Mouse (Mus musculus) urinary bladder, adult 2 months (tissue): Measurements from ENCODE around the gene Paqr3. TPM values are rescaled to one million over a fixed set of nuclear protein-coding genes. Genes with fewer than 3 reads are reported as not detected.

Experiments
- DNase-seq: peaks from one replicate; pipeline ENCODE4 v3.0.0; 2022; ENCODE audit warnings: low spot score
- polyA plus RNA-seq: library from polyadenylated mRNA; depleted of rRNA; stranded (reverse); fragments of >200 nt; gene quantifications from 2 replicates; pipeline ENCODE4 v1.2.3, GENCODE M21; 2012; rRNA removed

Gene Paqr3
- polyA plus RNA-seq, 1 experiment: 14.3 TPM

DNA sequence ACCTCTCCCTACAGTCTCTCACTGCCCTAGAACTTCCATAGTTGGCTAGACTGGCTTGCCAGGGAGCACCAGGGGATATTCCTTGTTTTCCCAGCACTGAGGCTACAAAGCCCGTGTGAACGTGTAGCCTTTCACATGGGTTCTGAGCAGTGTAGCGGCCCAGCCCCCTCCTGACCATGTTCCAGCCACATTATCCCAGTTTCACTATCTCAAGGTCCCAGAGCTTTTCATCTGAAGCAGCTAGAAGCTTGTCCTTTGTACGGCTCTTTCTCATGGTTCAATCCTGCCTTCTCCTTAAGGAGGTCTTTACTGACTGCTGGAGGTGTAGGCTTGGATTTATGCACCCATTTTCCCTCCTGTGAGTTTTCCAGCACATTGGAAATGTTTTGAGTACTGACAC is 26.9 kb downstream of the Paqr3 start:
- no peak for DNase-seq

DNA sequence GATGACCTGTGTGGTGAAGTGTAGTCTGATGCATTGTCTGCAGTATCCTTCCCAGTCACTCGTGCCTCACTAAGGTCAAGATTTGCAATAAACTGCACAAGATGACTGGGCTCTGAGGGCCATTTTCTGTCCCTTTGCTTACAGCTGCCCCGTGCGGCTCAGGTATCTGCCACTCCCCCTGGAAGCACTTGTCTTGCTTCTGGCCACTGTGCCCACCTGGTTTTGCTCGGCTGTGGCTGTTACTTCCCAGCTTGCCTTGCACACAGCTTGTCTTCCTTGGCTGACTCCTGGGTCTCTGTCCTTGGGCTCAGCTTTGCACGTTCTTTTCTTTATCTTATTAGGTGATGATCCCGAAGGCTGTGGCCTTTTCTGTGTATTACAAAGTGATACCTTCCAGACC is 27.7 kb downstream of the Paqr3 start:
- DNase-seq: no peak

DNA sequence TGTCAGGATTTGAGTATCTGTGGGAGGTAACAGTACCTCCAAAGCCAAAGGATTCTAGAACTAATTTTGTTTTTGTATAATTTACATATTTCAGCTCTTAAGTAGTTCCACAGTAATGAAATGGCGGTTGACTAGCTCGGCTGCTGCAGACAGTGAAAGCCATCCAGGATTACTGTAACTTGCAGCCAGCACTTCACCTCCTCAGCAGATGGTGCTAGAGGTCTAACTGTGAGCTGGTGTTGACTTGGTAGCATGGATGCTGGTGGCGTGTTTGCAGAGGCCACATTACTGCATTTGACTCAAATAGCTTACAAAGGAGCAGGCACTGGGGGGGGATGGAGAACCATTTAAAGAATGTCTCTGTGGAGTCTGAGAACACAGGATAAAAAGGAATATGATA is 29.9 kb downstream of the Paqr3 start:
- DNase-seq: no peak

DNA sequence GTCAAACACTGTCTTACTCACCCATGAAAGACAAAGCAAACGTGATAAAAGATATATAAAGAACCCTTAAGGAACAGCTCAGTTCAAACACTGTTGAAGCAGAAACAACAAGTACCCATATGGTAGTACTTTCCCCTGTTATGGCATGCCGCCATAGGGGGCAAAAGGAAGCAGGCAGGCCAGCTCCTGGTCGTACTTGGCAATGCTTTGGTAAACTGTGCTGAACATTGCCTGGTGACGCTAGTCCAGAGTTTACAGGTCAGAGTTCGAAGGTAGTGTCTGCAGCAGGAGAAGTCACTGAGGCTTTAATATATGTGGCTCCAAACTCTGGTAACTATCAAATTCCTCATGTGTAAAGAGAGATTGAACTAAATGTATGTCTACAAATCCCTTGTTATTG is 32.8 kb downstream of the Paqr3 start:
- no peak for DNase-seq

DNA sequence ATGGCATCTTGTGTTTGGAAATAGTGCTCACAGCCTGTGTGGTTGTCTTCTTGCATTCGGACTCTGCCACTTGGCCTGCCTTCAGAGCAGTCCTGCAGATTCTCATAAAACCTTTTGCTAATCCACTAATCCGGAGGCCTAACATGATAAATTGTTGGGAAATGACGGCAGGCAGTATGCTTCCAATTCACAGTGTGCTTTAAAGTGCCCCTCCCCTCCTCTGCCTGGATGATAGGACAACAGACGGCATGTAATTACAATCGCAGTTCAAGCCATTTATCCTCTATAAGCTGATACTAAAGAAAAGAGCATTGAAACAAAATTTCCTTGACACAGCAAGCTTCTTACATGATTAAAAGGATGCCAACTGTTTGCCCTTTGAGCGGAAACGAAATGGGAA is 33.7 kb downstream of the Paqr3 start:
- no peak for DNase-seq

DNA sequence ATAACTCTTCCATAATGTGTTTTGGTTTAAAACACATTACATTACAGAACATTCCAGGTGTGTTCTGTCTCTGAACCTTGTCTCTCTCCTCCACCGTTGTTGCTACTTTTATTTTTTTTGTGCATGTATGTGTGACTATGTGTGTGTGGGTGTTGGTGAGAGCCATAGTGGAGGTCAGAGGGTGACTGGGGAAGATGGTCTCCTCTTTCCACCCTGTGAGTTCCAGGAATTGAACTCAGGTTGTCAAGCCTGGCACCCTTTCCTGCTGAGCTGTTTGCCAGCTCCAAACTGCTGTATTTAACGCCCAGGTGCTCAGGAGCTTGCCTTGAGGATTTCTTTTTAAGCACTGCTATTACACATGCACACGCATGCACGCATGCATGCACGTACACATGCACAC is 35.2 kb downstream of the Paqr3 start:
- DNase-seq: no peak

DNA sequence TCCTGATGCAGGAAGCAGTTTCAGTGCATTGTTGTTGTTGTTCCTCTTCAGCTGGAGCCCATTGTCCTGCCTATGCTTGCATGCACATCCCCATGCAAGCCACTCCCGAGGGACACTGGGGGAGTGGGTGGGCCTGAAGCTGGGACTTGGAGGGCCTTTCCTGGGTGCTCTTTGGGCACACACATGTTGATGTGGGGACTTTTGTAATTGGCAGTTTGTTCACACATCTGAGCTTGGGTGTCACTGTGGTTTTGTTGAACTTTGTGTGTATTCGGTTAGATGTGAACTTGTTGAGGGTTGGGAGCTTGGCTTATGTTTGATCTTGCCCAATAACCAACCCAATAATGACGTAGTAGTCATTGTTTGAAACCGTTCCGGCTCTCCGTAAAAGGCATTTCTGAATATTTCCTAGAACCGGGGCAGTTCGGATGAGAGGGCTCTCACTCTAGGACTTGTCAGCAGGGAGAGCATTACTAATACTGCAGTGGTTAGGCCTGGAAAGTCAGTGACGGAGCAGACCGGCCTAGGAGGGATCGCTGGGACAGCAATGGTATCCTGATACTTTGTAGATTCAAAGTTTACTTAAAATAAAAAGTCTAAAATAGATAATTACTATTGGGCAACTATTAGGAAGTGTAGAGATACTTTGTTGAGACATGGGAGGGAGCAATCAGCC is 35.8 kb downstream of the Paqr3 start:
- no peak for DNase-seq

DNA sequence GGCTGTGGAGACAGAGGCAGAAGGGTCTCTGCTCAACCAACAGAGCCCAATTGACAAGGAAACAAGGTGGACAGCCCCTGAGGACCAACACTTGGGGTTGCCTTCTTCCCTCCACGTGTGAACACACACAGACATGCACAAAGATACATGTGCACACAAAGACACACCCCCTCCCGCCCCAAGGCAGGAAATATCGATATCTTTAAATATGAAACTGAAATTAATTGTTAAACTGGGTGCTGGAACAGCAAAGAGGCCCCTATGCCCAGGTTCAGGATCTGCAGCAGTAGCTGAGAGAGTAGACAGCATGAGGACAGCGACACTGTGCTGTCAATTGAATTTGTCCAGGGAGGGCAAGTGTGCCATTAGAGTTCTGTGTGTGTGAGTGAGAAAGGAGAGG is 45.6 kb downstream of the Paqr3 start:
- DNase-seq: no peak

DNA sequence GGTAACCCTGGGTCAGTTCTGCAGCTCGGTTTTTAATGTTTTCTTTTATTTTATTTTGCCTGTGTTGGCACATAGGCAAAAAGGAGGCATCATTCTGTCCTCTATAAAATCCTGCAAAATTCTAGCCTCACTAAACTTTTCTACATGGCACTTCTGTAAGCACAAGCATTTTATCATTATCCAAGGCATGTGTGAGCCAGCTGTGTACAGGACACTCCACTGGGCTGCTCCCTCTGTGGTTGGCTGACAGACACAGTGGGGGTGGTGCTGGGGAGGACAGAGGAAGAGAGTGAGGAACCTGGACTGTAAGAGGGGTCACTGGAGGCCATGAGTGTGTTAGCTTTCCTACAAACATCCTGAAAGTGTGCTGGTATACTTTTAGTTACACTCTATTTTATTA is 49.4 kb downstream of the Paqr3 start:
- no peak for DNase-seq

DNA sequence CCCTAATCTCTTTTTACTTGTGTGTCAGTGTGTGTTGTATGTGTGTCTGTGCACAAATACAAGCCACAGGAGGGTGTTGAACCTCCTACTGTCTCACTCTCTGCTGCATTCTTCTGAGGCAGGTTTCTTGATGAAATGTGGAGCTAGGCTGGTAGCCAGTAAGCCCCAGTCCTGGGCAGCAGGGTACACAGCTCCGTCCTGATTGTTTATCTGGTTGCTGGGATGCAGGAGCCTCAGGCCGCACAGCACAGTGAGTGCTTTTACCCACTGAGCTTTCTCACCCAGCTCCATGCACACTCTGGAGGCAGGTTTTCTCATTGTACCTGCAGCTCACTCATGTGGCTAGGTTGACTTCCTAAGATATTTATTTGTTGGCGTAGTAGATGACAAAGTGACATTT is 50.5 kb downstream of the Paqr3 start:
- DNase-seq: no peak

DNA sequence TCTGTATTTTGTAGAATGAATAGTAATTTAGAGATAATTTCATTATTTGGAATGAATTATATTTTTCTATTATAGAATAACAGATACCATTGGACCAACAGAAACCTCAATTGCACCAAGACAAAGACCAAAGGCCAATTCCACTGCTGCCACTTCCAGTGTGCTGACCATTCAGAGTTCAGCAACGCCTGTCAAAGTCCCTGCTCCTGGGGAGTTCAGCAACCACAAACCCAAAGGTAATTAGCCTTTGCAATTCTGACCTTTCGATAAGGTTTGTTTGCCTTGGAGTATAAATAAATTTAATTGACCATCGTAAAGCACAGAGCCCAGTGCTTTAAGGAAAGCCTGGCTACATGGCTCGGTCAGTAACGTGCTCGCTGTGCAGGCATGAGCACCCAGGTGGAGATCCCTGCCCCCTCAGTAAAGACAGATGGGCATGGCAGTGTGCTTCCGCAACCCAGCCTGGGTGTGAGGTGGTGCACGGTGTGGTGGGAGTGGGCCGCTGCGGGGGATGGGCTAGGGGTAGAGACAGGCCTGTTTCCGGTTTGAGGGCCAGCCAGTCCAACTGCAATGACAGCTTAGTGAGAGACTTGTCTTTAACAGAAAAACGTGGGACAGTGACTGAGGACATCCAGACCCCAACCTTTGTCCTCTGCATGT is 54.5 kb downstream of the Paqr3 start:
- no peak for DNase-seq

DNA sequence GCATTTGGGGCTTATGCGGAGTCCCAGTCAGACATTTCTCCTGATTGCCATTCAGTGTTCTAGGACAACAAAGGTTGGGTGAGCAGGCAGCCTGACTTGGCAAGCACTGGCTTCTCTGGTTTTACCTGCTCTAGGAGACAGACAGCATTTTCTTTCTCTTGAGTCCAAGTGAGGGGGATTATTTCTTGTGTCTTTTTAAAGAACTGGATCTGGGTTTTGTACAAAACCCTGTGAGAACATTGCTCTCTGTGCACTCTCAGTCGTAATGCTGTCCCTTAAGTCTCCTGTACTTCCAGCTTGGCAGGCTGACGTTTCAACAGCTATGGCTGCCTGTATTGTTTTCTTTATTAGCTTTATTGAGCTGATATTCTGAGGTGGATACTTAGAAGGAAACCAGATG is 55.0 kb downstream of the Paqr3 start:
- DNase-seq: no peak

DNA sequence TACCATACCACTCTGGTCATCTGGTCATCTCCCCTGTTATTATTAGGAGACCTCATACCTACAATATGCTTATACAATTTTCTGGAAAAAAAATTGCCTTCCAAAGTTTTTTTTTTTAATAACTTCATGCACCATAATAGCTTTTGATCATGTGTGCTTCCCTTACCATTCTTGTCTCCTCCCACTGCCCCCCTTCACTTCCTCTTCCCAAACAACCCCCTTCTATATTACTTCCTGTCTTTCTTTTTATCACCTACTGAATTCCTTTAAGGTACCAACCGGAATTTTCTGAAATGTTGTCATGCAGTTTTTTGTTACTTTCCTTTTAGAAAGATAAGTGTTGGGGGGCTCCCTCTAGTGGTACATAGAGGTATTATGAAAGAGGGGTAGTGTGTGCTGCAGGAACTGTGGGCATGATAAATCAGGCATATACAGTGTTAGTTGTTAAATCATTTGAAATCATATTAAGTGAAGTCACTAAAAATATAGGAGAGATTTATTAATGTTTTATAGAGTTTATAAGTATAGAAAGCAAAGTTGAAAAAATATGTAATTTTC is 55.8 kb downstream of the Paqr3 start:
- DNase-seq: no peak

DNA sequence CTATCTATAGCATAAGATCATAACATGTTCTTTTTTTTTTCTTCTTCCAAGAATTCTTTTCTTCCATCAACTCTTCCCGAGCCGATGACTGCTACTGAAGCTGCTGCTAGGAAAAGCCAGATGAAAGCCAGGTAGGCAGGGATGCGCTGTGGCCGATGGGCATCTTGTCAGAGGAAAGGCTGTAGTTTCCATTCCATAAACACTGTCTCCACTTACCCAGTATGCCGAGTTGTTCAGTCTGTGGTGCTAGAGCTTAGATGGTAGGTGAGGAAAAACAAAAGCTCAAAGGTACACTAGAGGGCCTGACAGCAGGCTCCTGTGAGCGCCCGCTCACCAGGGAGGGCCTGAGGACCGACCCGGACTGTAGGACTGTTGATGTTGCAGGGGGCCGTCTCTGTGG is 56.6 kb downstream of the Paqr3 start:
- no peak for DNase-seq

DNA sequence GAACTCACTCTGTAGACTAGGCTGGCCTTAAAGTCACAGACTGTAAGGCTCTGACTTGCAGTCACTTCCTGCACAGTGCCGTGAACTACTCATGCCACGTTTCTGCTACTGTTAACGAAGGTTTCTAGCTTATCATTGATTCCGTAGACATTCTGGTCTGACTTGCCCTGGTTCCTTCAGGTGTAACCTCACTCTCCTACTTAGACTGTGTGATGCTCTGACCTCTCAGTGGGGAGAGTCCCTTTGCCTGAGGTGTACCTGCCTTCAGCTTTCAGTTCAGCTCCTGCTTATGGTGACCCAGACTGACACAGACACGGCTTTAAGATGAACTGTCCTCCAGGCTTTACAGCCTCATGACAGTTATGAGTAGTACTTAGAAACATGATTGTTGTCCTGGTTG is 57.2 kb downstream of the Paqr3 start:
- no peak for DNase-seq

DNA sequence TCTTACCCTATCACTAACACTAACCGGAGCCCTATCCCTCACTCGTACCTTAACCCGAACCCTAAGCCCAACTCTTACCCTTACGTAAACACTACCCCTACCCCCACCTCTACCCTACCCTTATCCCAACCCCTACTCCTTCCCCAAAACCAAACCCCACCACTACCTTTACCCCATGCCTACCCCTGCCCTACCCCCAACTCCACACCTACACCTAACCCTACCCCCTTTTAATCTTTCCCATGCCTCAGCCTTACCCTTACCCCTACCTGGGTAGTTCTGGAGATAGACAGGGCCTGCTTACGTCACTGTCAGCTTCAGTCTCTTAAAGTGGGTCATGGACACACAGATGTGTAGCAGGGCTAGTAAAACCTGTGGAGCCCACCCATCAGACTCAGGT is 62.5 kb downstream of the Paqr3 start:
- no peak for DNase-seq

DNA sequence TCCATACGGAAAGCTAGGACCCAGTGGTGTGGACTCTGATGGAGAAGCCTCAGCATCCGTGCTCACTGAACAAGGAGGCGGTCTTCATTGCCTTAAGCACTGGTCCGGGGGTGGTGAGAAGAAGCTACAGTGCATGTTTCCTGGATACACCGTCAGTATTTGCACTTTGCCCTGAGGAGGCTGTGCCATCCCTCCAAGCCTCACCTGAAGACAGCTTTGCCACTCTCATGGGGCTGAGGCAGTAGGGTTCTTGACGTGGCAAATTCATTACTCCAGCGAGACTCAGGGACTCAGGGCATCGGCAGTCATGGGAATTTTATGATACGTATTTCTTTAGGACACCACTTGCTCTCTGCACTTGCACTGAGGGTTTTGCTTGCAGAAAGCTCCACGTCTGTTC is 64.7 kb downstream of the Paqr3 start:
- no peak for DNase-seq

DNA sequence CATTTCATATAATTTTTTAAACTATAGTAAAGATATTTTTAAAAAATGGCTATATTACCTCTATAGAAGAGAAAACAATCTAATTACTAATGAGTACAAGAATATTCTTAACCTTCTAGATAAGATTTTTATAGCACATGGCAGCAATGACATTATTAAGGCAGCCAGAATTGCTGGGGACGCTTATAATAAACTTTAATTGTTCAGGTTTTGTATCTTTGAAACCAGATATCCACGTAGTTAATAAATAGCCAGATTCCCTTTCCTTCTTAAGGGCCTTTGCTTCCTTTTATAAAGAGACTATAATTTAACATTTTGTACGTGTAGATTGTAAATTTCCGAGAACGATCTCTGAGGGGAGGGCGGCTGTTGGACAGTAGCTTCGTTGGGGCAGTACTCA is 66.1 kb downstream of the Paqr3 start:
- no peak for DNase-seq

Other genes with a start within 250 kb of the Paqr3 start
- gene Bmp2k, start 113.9 kb downstream of the Paqr3 start, polyA plus RNA-seq: 5.6 and 7.2 TPM in 2 replicates